Mouse (Mus musculus): ENCODE data around the gene Nphs1. TPM values are rescaled to one million over a fixed set of nuclear protein-coding genes. Genes with fewer than 3 reads are reported as not detected.
A peak's percentile ranks its signal among the peaks of the same experiment; 100 is the strongest.

Gene Nphs1
- total RNA-seq (2017): not detected in 3 replicates

- no peak for ATAC-seq (replicated peaks; ENCODE audit: insufficient number of reproducible peaks, low FRiP score, low TSS enrichment, poor library complexity, severe bottlenecking)
Observed at GRCm38 (mm10) chr7:30457629-30458330, at the start of gene Nphs1, which contains the start of gene Kirrel2. TSS of gene Nphs1 (plus strand) at chr7:30458315. TSS of gene Kirrel2 (minus strand) at chr7:30457690.

- ATAC-seq (replicated peaks; ENCODE audit: insufficient number of reproducible peaks, low FRiP score, low TSS enrichment, poor library complexity, severe bottlenecking): no peak
Observed at GRCm38 (mm10) chr7:30408639-30409038, 49.5 kb upstream of the Nphs1 start.

- ATAC-seq (replicated peaks; ENCODE audit: insufficient number of reproducible peaks, low FRiP score, low TSS enrichment, poor library complexity, severe bottlenecking): no peak
Observed at GRCm38 (mm10) chr7:30409789-30410188, 48.3 kb upstream of the Nphs1 start.

GRCm38 (mm10) chr7:30411023-30411422 lies 47.1 kb upstream of the Nphs1 start:
- 0 out of 2 replicates have a peak, but pooled peaks have one; percentile 6 for ATAC-seq (replicated peaks; ENCODE audit: insufficient number of reproducible peaks, low FRiP score, low TSS enrichment, poor library complexity, severe bottlenecking)

GRCm38 (mm10) chr7:30412735-30413147 lies 45.4 kb upstream of the Nphs1 start:
- ATAC-seq (replicated peaks; ENCODE audit: insufficient number of reproducible peaks, low FRiP score, low TSS enrichment, poor library complexity, severe bottlenecking): peak; percentile 54

GRCm38 (mm10) chr7:30413596-30413995 lies 44.5 kb upstream of the Nphs1 start, which contains the start of gene Tyrobp:
TSS of gene Tyrobp (plus strand) at chr7:30413760.
- peak; percentile 68 for ATAC-seq (replicated peaks; ENCODE audit: insufficient number of reproducible peaks, low FRiP score, low TSS enrichment, poor library complexity, severe bottlenecking)

GRCm38 (mm10) chr7:30417856-30418255 lies 40.3 kb upstream of the Nphs1 start:
- ATAC-seq (replicated peaks; ENCODE audit: insufficient number of reproducible peaks, low FRiP score, low TSS enrichment, poor library complexity, severe bottlenecking): 0 out of 2 replicates have a peak, but pooled peaks have one; percentile 6

- peak; percentile 53 for ATAC-seq (replicated peaks; ENCODE audit: insufficient number of reproducible peaks, low FRiP score, low TSS enrichment, poor library complexity, severe bottlenecking)
Observed at GRCm38 (mm10) chr7:30419561-30420499, 38.3 kb upstream of the Nphs1 start, which contains the start of gene Hcst. TSS of gene Hcst (minus strand) at chr7:30419854.

- ATAC-seq (replicated peaks; ENCODE audit: insufficient number of reproducible peaks, low FRiP score, low TSS enrichment, poor library complexity, severe bottlenecking): no peak
Observed at GRCm38 (mm10) chr7:30420673-30421072, 37.4 kb upstream of the Nphs1 start.

GRCm38 (mm10) chr7:30421175-30421889 lies 36.8 kb upstream of the Nphs1 start, which contains the start of gene Nfkbid:
TSS of gene Nfkbid (plus strand) at chr7:30421732.
- peak; percentile 16; the same call in 1 of the 2 replicates for ATAC-seq (replicated peaks; ENCODE audit: insufficient number of reproducible peaks, low FRiP score, low TSS enrichment, poor library complexity, severe bottlenecking)

GRCm38 (mm10) chr7:30421890-30422435 lies 36.2 kb upstream of the Nphs1 start:
- ATAC-seq (replicated peaks; ENCODE audit: insufficient number of reproducible peaks, low FRiP score, low TSS enrichment, poor library complexity, severe bottlenecking): peak; percentile 32; the same call in 1 of the 2 replicates

GRCm38 (mm10) chr7:30422560-30422959 lies 35.6 kb upstream of the Nphs1 start:
- no peak for ATAC-seq (replicated peaks; ENCODE audit: insufficient number of reproducible peaks, low FRiP score, low TSS enrichment, poor library complexity, severe bottlenecking)

GRCm38 (mm10) chr7:30423071-30423641 lies 35.0 kb upstream of the Nphs1 start:
- ATAC-seq (replicated peaks; ENCODE audit: insufficient number of reproducible peaks, low FRiP score, low TSS enrichment, poor library complexity, severe bottlenecking): no peak

GRCm38 (mm10) chr7:30429327-30429726 lies 28.8 kb upstream of the Nphs1 start:
- no peak for ATAC-seq (replicated peaks; ENCODE audit: insufficient number of reproducible peaks, low FRiP score, low TSS enrichment, poor library complexity, severe bottlenecking)

- ATAC-seq (replicated peaks; ENCODE audit: insufficient number of reproducible peaks, low FRiP score, low TSS enrichment, poor library complexity, severe bottlenecking): no peak
Observed at GRCm38 (mm10) chr7:30430191-30430590, 27.9 kb upstream of the Nphs1 start.

GRCm38 (mm10) chr7:30431793-30432192 lies 26.3 kb upstream of the Nphs1 start:
- ATAC-seq (replicated peaks; ENCODE audit: insufficient number of reproducible peaks, low FRiP score, low TSS enrichment, poor library complexity, severe bottlenecking): peak; percentile 78

- no peak for ATAC-seq (replicated peaks; ENCODE audit: insufficient number of reproducible peaks, low FRiP score, low TSS enrichment, poor library complexity, severe bottlenecking)
Observed at GRCm38 (mm10) chr7:30434238-30434637, 23.9 kb upstream of the Nphs1 start.

- ATAC-seq (replicated peaks; ENCODE audit: insufficient number of reproducible peaks, low FRiP score, low TSS enrichment, poor library complexity, severe bottlenecking): no peak
Observed at GRCm38 (mm10) chr7:30434701-30435100, 23.4 kb upstream of the Nphs1 start.

Measured in monocyte, adult 5-6 weeks (primary cell).